Mouse (Mus musculus) thymus, postnatal 0 days (tissue): ENCODE measurements around the gene Bcl2l15. TPM values are rescaled to one million over a fixed set of nuclear protein-coding genes. Genes with fewer than 3 reads are reported as not detected.
"Not testable (repeated sequence)": the region's sequence is repeated elsewhere in the genome, so short reads cannot be mapped to it uniquely, and the experiment has no call there.

Source experiments
- DNase-seq: peaks from one replicate; pipeline ENCODE4 v3.0.0-alpha.2; 2015; ENCODE audit warnings: low spot score
- polyA plus RNA-seq: library from polyadenylated mRNA; unstranded; fragments of >200 nt; fragmentation: Nextera tagmentation; extraction: Ambion mirVana; gene quantifications from 2 replicates; pipeline ENCODE4 v1.2.1, GENCODE M21; 2015

Bcl2l15 gene
- polyA plus RNA-seq, 1 experiment from 2014 or later, result 2.4 TPM

GRCm38 (mm10) chr3:103830681-103831080 lies 1.7 kb upstream of the Bcl2l15 start:
- DNase-seq, result not testable (repeated sequence)

GRCm38 (mm10) chr3:103831146-103831545 lies 1.3 kb upstream of the Bcl2l15 start:
- no peak for DNase-seq

- DNase-seq, result no peak
These were observed 1.6 kb downstream of the Bcl2l15 start for GRCm38 (mm10) chr3:103834001-103834400.

- DNase-seq, result no peak
These were observed 3.0 kb downstream of the Bcl2l15 start for GRCm38 (mm10) chr3:103835272-103835950.

GRCm38 (mm10) chr3:103835951-103836310 lies 3.5 kb downstream of the Bcl2l15 start:
- no peak for DNase-seq

- DNase-seq, result no peak
These were observed 4.1 kb downstream of the Bcl2l15 start for GRCm38 (mm10) chr3:103836453-103836852.

- DNase-seq, result no peak
These were observed 7.3 kb downstream of the Bcl2l15 start for GRCm38 (mm10) chr3:103839711-103840110.

- DNase-seq, result not testable (repeated sequence)
These were observed 7.8 kb downstream of the Bcl2l15 start for GRCm38 (mm10) chr3:103840195-103840594.

- DNase-seq, result not testable (repeated sequence)
These were observed 8.5 kb downstream of the Bcl2l15 start for GRCm38 (mm10) chr3:103840946-103841345.

- no peak for DNase-seq
These were observed 18.4 kb downstream of the Bcl2l15 start for GRCm38 (mm10) chr3:103850644-103851363.

GRCm38 (mm10) chr3:103851481-103851880 lies 19.1 kb downstream of the Bcl2l15 start:
- no peak for DNase-seq

GRCm38 (mm10) chr3:103851882-103852281 lies 19.5 kb downstream of the Bcl2l15 start:
- no peak for DNase-seq

GRCm38 (mm10) chr3:103852565-103853299 lies 20.3 kb downstream of the Bcl2l15 start:
- DNase-seq, result peak; percentile 91

GRCm38 (mm10) chr3:103853804-103854203 lies 21.4 kb downstream of the Bcl2l15 start:
- no peak for DNase-seq

GRCm38 (mm10) chr3:103857036-103857805 lies 24.8 kb downstream of the Bcl2l15 start:
- no peak for DNase-seq

GRCm38 (mm10) chr3:103857977-103858563 lies 25.7 kb downstream of the Bcl2l15 start:
- DNase-seq, result no peak

GRCm38 (mm10) chr3:103858881-103859801 lies 26.7 kb downstream of the Bcl2l15 start, which contains the start of gene Ptpn22:
TSS of gene Ptpn22 (plus strand) at chr3:103859795.
- DNase-seq, result peak; percentile 77

- peak; percentile 89 for DNase-seq
These were observed 27.5 kb downstream of the Bcl2l15 start for GRCm38 (mm10) chr3:103859851-103860391.

GRCm38 (mm10) chr3:103862721-103863220 lies 30.4 kb downstream of the Bcl2l15 start:
- DNase-seq, result no peak
